Mouse (Mus musculus) spleen, adult 2 months (tissue): ENCODE data around the gene Cpne5.

Experiments
- CTCF ChIP-seq: fragments of 200-500 bp; IDR thresholded peaks from 2 replicates; pipeline ENCODE4 v1.5.1; 2011; ENCODE audit warnings: mild to moderate bottlenecking, inconsistent platforms; ENCODE audit not compliant: insufficient read depth, insufficient read length, insufficient replicate concordance; ENCODE audit errors: extremely low read depth
- POLR2A ChIP-seq: fragments of 200-500 bp; IDR thresholded peaks from 2 replicates; pipeline ENCODE4 v1.6.1; 2011; ENCODE audit warnings: low read depth, low read length, inconsistent platforms

DNA sequence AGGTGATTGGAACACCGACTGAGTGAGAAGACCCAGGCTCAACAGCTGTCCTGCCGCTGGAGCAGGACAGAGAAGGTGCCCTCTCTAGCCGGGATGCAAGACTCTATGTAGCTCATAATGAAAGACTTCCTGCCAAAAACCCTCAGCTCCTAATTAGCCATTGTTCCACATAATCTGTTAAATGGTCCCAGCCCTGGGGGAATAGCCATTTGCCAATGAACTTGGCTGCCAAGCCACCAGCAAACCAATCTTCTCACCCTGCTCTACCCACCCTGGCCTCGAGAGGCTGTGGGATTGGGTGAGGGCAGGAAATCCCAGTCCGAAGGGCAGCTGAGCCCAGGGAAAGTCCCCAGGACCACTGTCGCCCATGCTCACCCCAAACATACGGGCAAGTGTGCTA, 21.9 kb downstream of the Cpne5 start:
- TF ChIP-seq CTCF (no peak), POLR2A (no peak)
